Mouse (Mus musculus): ENCODE measurements around the gene Tmem211. TPM values are rescaled to one million over a fixed set of nuclear protein-coding genes. Genes with fewer than 3 reads are reported as not detected.

Gene Tmem211
- polyA plus RNA-seq, 1 experiment from 2014 or later: 0.13 TPM

DNA sequence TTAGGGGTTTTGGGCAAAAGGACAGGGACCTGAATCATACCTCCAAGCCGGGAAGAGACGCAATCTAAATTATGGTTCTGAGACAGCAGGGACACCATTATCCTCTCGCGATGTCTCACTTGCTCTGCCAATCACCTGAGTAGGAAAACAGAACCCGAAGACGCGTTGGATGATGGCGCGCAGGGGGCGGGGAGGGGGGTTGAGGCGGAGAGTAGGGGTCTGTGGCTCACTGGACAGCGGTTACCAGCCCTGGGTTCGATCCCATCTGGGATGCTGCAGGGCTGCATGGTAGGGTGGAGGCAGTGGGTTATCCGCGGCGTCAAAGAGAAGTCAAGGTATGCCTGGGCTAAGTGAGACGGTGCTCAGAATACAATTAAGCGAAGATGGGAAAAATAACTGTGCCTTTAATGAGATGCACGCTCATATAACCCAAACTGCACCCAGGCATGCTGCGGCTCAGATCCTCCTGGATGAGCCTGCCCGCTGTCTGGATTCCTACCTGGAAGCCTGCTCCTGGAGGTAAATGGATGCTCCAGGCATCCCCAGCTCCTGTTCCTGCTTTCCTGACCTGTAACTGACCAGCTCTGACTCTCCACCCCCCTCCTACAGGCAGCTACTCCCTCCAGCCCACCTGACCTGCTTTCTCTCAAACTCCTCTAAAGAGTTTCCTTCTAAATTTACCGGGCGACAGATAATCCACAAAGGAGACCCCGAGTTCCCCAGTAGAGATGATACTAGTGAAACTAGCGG is 848 bp upstream of the Tmem211 start:
- Histone ChIP-seq H3K36me3 (no peaks in the 10 kb centered on the region), H3K9ac (replicated peaks) (peak overlapping the region; percentile 43; the same call in 1 of the 2 replicates), H3K27me3 (0 out of 2 replicates have a peak, but pooled peaks cover under 1% of the 10 kb centered on the region), H3K4me1 (peaks cover 19% of the 10 kb centered on the region), H3K27ac (replicated peaks) (0 out of 2 replicates have a peak overlapping the region, but pooled peaks have one; percentile 40), H3K4me3 (peak overlapping the region; percentile 23), H3K4me2 (replicated peaks) (peak overlapping the region; percentile 47), H3K9me3 (0 out of 2 replicates have a peak, but pooled peaks cover 3% of the 10 kb centered on the region)
- peak; percentile 50; the same call in 1 of the 2 replicates for ATAC-seq (ENCODE audit: low FRiP score, low read depth)
- WGBS: 16% methylated on average over 25 of the region's 25 CpGs

DNA sequence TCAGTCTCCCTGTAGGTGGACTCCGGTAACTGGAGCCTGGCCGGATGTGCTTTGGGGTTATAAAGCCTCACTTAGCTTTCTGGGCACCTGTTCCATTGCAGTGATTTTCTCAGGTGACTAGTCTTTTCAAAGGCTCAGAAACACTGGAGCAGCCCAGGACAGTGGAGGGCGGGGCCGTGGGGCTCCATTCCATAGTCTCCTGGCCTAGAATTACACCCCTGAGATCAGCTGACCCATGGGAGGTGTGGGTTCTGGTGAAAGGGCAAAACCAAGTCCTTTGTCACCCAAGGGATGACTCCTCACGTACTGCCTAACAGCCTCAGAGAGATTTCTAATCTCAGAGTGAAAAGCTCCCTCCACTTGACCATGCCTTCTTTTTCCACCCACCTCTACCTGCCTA is 3.5 kb downstream of the Tmem211 start:
- Histone ChIP-seq H3K36me3 (no peaks in the 10 kb centered on the region), H3K9ac (replicated peaks) (no peak overlapping the region), H3K4me1 (peaks cover 16% of the 10 kb centered on the region), H3K27me3 (no peaks in the 10 kb centered on the region), H3K27ac (replicated peaks) (no peak overlapping the region), H3K4me2 (replicated peaks) (no peak overlapping the region), H3K4me3 (no peak overlapping the region), H3K9me3 (no peaks in the 10 kb centered on the region)
- no peak for ATAC-seq (ENCODE audit: low FRiP score, low read depth)
- 86% methylated on average over 5 of the region's 5 CpGs for WGBS

DNA sequence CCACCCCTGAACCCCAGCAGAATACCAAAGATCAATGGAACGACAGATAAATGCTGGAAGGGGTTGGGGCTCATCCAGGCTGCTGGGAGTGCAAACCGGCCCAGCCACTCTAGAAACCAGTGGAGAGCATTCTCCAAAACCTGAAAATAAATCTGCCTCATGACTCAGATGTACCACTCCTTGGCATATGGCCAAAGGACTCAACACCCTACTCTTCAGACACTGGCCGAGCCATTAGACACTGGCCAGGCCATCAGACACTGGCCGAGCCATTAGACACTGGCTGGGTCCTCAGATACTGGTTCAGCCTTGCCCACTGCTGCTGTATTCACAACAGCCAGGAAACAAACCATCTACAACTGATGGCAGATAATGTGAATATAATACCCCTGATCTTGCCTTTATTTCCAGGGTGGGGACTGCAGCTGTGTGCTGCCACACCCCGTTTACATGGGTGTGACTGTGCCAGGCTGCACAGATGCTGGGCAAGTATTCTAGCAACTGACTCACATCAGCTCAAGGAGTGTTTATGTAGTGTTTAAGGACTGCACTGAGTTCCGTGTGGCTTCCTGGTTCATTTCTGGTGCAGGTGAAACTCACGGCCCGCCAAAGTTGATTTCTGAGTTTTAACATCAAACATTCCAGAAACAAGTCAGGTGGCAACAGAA is 22.7 kb downstream of the Tmem211 start:
- 89% methylated on average over 8 of the region's 8 CpGs for WGBS
- Histone ChIP-seq H3K4me1 (no peaks in the 10 kb centered on the region), H3K9ac (replicated peaks) (no peak overlapping the region), H3K9me3 (no peaks in the 10 kb centered on the region), H3K36me3 (peaks cover 55% of the 10 kb centered on the region; the same call in 1 of the 2 replicates), H3K4me2 (replicated peaks) (no peak overlapping the region), H3K27me3 (no peaks in the 10 kb centered on the region), H3K27ac (replicated peaks) (no peak overlapping the region), H3K4me3 (no peak overlapping the region)
- ATAC-seq (ENCODE audit: low FRiP score, low read depth): no peak

DNA sequence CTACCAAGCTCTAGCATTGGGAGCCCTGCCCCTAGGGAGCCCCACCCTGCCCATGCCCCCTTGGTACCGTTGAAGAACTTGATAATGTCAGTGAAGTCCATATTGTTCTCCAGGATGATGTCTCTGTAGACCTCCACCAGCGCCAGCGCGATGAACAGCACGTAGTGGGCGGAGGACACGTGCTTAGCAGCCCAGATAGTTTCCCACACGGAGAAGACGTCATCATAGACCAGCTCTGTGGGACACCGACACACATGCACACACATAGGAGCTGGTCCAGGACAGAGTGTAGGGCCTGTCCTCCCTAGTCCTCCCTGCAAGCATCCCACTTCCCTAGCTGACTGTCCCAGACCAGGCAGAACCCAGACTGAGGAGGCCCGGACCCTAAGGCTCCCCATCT is 24.1 kb downstream of the Tmem211 start:
- H3K9ac ChIP-seq (replicated peaks): no peak overlapping the region
- no peaks in the 10 kb centered on the region for H3K9me3 ChIP-seq
- H3K4me3 ChIP-seq: no peak overlapping the region
- H3K4me2 ChIP-seq (replicated peaks): no peak overlapping the region
- H3K27me3 ChIP-seq: no peaks in the 10 kb centered on the region
- ATAC-seq (ENCODE audit: low FRiP score, low read depth): no peak
- H3K4me1 ChIP-seq: no peaks in the 10 kb centered on the region
- H3K27ac ChIP-seq (replicated peaks): no peak overlapping the region
- H3K36me3 ChIP-seq: peaks cover 57% of the 10 kb centered on the region
- 94% methylated on average over 11 of the region's 11 CpGs for WGBS

DNA sequence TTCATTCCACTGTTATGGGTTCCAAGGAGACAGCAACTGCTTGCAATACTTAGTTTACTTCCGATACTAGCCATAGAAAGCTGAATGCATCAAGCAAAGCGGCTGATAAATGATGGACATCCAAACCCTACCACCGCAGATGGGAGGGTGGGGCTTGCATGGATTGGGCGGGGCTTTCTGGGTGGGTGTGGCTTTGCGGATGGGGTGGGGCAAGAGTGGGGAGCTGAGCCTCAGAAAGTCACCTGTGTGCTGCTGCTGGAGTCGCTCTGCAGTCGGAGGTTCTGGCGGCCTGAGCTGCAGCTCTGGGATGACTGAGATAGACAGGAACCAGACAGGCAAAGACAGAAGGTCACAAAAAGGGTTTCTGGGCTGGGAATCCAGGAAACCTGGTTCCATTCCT is 38.9 kb downstream of the Tmem211 start:
- WGBS: 93% methylated on average over 8 of the region's 8 CpGs
- Histone ChIP-seq H3K27me3 (no peaks in the 10 kb centered on the region), H3K9me3 (peaks cover 10% of the 10 kb centered on the region; the same call in 1 of the 2 replicates), H3K9ac (replicated peaks) (no peak overlapping the region), H3K4me1 (no peaks in the 10 kb centered on the region), H3K27ac (replicated peaks) (no peak overlapping the region), H3K4me3 (no peak overlapping the region), H3K4me2 (replicated peaks) (no peak overlapping the region), H3K36me3 (peaks cover 45% of the 10 kb centered on the region)
- no peak for ATAC-seq (ENCODE audit: low FRiP score, low read depth)

DNA sequence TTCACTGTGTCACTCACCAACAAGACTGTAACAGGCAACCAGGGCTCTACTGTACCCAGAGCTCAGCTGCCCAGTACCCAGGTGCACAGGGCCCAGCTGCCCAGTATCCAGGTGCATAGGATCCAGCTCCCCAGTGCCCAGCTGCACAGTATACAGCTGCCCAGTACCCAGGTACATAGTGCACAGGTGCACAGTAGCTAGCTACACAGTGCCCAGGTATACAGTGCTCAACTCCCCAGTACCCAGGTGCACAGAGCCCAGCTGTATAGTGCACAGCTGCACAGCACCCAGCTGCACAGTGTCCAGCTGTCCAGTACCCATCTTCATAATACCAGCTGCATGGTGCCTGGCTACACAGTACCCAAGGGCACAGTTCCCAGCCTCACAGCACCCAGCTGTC is 41.5 kb downstream of the Tmem211 start:
- Histone ChIP-seq H3K9ac (replicated peaks) (no peak overlapping the region), H3K27me3 (no peaks in the 10 kb centered on the region), H3K4me3 (no peak overlapping the region), H3K4me2 (replicated peaks) (no peak overlapping the region), H3K27ac (replicated peaks) (no peak overlapping the region), H3K4me1 (no peaks in the 10 kb centered on the region), H3K9me3 (peaks cover 10% of the 10 kb centered on the region; the same call in 1 of the 2 replicates), H3K36me3 (peaks cover 46% of the 10 kb centered on the region)
- ATAC-seq (ENCODE audit: low FRiP score, low read depth): no peak

DNA sequence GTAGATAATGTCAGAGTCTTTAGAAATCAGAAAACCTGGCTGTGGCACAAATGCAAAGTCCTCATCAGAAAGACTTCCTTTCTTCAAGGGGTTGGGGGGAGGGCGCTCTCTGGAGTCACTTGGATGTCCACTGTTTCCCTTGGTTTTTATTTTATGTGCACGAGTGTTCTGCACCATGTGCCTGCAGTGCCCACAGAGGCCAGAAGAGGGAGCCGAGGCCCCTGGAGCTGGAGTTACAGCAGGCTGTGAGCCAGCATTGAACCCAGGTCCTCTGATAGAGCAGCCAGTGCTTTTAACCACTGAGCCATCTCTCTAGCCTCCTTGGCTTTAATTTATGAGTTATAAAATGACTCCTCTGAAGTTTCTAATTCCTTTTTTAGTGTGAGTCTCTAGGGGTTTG is 43.3 kb downstream of the Tmem211 start:
- no peak overlapping the region for H3K4me2 ChIP-seq (replicated peaks)
- no peaks in the 10 kb centered on the region for H3K4me1 ChIP-seq
- ATAC-seq (ENCODE audit: low FRiP score, low read depth): no peak
- H3K27ac ChIP-seq (replicated peaks): no peak overlapping the region
- H3K36me3 ChIP-seq: peaks cover 44% of the 10 kb centered on the region
- no peak overlapping the region for H3K4me3 ChIP-seq
- WGBS: 77% methylated on average over 3 of the region's 3 CpGs
- peaks cover 6% of the 10 kb centered on the region; the same call in 1 of the 2 replicates for H3K9me3 ChIP-seq
- H3K27me3 ChIP-seq: no peaks in the 10 kb centered on the region
- no peak overlapping the region for H3K9ac ChIP-seq (replicated peaks)

DNA sequence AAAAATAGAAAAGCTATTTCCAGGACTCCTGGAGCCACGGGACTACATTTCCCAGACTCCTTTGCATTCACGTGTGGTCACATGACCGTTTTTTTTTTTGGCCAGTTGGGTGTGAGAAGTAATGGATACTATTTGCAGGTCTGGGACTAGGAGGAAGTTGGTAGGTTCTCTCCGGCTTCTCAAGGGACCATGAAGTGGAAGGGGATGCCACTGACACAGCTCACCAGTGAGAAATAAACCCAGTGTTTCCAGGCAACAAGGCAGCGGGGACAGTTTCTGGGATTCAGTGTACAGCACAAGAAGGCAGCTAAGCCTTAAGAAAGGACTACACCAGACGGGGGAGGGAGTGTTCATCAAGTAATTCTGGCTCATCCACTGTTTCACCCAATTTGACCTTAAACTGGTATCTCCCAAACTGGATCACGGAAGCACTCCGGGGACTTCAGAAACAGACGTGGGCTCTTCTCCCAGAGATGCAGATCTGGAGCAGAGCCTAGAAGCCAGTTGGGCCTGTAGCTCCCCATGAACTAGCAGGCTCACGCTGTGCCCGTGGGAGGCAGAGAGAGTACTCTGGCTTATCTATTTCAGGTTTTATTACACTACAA is 44.6 kb downstream of the Tmem211 start:
- H3K4me1 ChIP-seq: no peaks in the 10 kb centered on the region
- peaks cover 41% of the 10 kb centered on the region for H3K36me3 ChIP-seq
- no peak overlapping the region for H3K4me3 ChIP-seq
- peaks cover 6% of the 10 kb centered on the region; the same call in 1 of the 2 replicates for H3K9me3 ChIP-seq
- H3K27me3 ChIP-seq: no peaks in the 10 kb centered on the region
- no peak overlapping the region for H3K27ac ChIP-seq (replicated peaks)
- H3K4me2 ChIP-seq (replicated peaks): no peak overlapping the region
- 79% methylated on average over 11 of the region's 11 CpGs for WGBS
- no peak overlapping the region for H3K9ac ChIP-seq (replicated peaks)
- ATAC-seq (ENCODE audit: low FRiP score, low read depth): no peak

DNA sequence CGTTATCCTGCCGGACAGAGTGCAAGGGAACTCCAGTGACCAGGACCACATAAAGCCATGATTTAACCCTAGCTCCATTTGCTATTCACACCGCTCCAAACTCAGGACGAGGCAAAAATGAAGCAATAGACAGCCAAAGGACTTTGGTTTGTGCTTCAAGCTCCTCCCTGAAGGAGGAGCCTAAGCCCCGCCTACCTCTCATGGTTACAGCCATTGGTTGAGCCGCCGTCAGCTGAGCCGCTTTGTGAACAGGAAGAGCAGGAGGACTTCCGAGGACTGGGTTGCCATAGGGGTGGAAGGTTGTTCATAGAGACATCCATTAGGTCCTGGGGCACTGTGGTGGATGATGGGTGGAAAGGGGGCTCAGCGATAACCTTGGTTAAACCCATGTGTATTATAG is 49.1 kb downstream of the Tmem211 start:
- no peak for ATAC-seq (ENCODE audit: low FRiP score, low read depth)
- Histone ChIP-seq H3K4me1 (peaks cover 14% of the 10 kb centered on the region; the same call in 1 of the 2 replicates), H3K9me3 (no peaks in the 10 kb centered on the region), H3K27me3 (no peaks in the 10 kb centered on the region), H3K36me3 (peaks cover 57% of the 10 kb centered on the region), H3K4me2 (replicated peaks) (no peak overlapping the region), H3K4me3 (no peak overlapping the region), H3K9ac (replicated peaks) (no peak overlapping the region), H3K27ac (replicated peaks) (no peak overlapping the region)
- WGBS: 75% methylated on average over 10 of the region's 10 CpGs

DNA sequence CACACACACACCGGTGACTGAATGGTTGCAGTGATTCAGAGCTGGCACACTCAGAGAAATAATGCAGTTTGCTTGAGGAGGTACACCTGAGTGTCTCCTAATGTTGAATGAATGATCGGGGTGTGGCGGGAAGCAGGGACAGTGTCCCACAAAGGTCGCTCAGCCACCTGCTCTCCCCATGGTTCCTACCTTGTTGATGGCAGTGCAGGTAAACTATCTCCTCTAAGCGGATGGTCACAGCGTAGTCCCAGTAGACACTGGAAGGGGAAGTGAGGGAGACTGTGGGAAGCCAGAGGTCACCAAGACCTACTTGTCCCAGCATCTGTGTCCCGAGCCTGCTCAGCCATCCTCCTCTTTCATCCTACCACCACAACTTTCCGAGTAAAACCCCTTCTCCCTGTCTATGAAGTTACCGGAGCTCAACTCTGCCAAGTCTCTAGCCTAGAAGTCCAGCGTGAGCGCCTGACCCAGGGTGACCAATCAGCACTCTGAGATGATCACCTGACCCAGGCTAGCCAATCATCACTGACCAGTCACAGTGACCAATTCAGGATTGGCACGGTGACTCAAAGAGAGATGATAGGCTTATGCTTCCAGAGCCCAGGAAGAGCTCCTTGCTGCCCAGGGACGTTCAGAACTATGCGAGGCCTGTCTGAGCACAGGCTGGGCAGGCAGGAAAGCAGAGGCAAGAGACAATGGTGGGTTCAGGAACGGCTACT is 53.6 kb downstream of the Tmem211 start:
- H3K4me1 ChIP-seq: peaks cover 14% of the 10 kb centered on the region; the same call in 1 of the 2 replicates
- peak overlapping the region; percentile 56 for H3K4me2 ChIP-seq (replicated peaks)
- no peaks in the 10 kb centered on the region for H3K9me3 ChIP-seq
- 30% methylated on average over 15 of the region's 15 CpGs for WGBS
- peaks cover 2% of the 10 kb centered on the region; the same call in 1 of the 2 replicates for H3K27me3 ChIP-seq
- H3K36me3 ChIP-seq: peaks cover 36% of the 10 kb centered on the region
- peak overlapping the region; percentile 41 for H3K4me3 ChIP-seq
- peak; percentile 84 for ATAC-seq (ENCODE audit: low FRiP score, low read depth)
- H3K9ac ChIP-seq (replicated peaks): peak overlapping the region; percentile 51
- peak overlapping the region; percentile 39 for H3K27ac ChIP-seq (replicated peaks)

DNA sequence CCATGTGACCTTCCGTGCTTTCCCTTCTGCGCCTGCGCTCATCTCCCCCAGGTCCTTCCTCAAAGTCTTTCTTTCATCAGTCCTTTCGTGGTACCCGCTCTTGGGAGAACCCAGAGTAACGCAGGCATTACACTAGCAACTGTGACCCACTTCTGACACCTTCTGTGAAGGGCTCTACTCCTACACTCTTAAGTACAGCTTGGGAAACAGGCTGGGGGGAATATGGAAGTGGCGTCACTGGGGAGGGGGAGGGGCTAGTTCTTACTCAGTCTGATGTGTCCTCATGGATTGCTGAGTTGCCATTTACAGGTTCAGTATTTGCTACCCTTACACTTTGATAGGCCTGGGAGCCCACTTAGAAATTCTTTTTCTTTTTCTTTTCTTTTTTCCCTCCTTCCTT is 54.8 kb downstream of the Tmem211 start:
- H3K9me3 ChIP-seq: no peaks in the 10 kb centered on the region
- no peak for ATAC-seq (ENCODE audit: low FRiP score, low read depth)
- no peak overlapping the region for H3K4me3 ChIP-seq
- H3K9ac ChIP-seq (replicated peaks): no peak overlapping the region
- H3K4me1 ChIP-seq: peaks cover 15% of the 10 kb centered on the region
- 93% methylated on average over 7 of the region's 7 CpGs for WGBS
- H3K4me2 ChIP-seq (replicated peaks): no peak overlapping the region
- no peak overlapping the region for H3K27ac ChIP-seq (replicated peaks)
- peaks cover 24% of the 10 kb centered on the region for H3K36me3 ChIP-seq
- H3K27me3 ChIP-seq: peaks cover 14% of the 10 kb centered on the region; the same call in 1 of the 2 replicates

Measured in midbrain, embryonic 12.5 days (tissue).